Mouse (Mus musculus): ENCODE results near the gene Arl14. TPM values are rescaled to one million over a fixed set of nuclear protein-coding genes. Genes with fewer than 3 reads are reported as not detected.
"Not testable (repeated sequence)": the region's sequence is repeated elsewhere in the genome, so short reads cannot be mapped to it uniquely, and the experiment has no call there.

Arl14 gene
- polyA plus RNA-seq, 1 experiment from 2014 or later: not detected

DNA sequence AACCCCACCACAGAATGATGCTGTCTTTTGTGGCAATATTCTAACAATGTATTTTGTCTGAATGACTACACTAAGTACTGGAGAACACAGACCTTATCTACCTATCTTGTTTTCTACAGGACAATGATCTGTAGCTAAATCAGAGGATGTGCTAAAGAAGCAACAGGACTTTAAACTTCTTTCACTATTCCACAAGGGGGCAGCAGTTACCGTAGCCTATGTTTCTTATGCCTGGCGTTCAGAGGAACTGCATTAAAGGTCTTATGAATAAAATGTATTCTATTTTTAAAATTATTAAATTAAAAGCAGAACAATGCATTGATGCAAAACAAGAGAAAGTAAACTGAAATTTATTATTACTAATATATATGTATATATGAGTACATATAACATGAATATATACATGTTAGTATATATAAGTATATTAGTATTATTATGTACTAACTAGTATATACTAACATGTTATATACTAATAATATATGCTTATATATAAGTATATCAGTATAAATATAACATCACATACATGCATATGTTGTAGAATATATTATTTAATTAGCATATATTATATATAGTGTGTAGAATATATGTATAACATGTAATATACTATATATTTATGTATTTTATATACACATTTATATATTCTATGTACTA is 35.0 kb downstream of the Arl14 start:
- Histone ChIP-seq H3K9me3 (no peaks in the 10 kb centered on the region), H3K27ac (no peak overlapping the region), H3K27me3 (ENCODE audit: insufficient read depth, poor library complexity, severe bottlenecking) (no peaks in the 10 kb centered on the region), H3K4me1 (no peaks in the 10 kb centered on the region), H3K36me3 (no peaks in the 10 kb centered on the region), H3K4me3 (no peak overlapping the region)
- DNase-seq (ENCODE audit: low spot score): no peak
- WGBS: 10% methylated on average over 2 of the region's 2 CpGs

DNA sequence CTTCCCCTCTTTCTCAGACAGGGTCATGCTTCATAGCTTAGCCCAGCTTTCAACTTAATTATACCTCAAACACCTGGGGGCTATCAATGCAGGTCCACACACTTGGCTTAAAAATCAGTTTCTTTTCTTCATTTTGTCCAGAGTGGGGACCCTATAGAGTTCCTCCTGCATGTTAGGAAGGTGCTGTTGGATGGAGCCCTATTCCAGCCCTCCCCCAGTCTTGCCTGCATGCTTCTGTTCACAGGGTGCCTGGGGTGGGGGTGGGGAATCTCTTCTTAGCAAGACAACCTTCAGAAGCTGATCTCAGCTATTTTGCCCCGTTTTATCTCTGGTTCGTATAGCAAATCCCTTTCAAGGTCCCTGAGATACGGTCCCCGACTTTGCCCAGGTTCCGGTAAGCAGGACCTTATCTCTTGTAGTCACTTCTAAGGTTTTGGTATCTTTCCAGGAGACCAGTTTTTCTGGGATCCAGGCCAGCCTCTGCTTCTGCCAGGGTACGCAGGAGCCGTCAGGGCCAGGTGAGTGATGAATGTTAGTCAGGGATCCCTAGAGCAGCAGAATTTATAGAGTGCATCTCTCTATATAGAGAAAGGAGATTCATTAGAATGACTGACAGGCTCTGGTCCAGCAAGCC is 40.9 kb downstream of the Arl14 start:
- no peak overlapping the region for H3K4me3 ChIP-seq
- WGBS: 63% methylated on average over 7 of the region's 7 CpGs
- H3K4me1 ChIP-seq: no peaks in the 10 kb centered on the region
- H3K27me3 ChIP-seq (ENCODE audit: insufficient read depth, poor library complexity, severe bottlenecking): no peaks in the 10 kb centered on the region
- no peak overlapping the region for H3K27ac ChIP-seq
- H3K36me3 ChIP-seq: no peaks in the 10 kb centered on the region
- no peak for DNase-seq (ENCODE audit: low spot score)
- no peaks in the 10 kb centered on the region for H3K9me3 ChIP-seq

DNA sequence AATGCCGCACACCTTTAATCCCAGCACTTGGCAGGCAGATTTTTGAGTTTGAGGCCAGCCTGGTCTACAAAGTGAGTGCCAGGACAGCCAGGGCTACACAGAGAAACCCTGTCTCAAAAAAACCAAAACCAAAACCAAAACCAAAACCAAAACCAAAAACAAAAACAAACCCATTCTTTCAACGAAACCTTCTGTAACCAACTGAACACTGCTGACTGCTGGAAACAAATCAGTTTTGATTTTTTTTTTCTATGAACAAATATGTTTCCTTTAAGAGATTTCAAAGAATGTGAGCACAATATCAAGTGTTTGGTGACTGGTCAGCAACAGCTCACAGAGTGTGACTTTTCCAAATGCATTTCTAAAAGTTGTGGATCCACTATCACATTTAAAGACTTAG is 42.1 kb downstream of the Arl14 start:
- not testable (repeated sequence) for DNase-seq (ENCODE audit: low spot score); H3K9me3 ChIP-seq; H3K27me3 ChIP-seq (ENCODE audit: insufficient read depth, poor library complexity, severe bottlenecking); H3K4me3 ChIP-seq; H3K27ac ChIP-seq; H3K36me3 ChIP-seq; H3K4me1 ChIP-seq
- 87% methylated on average over 2 of the region's 2 CpGs for WGBS

DNA sequence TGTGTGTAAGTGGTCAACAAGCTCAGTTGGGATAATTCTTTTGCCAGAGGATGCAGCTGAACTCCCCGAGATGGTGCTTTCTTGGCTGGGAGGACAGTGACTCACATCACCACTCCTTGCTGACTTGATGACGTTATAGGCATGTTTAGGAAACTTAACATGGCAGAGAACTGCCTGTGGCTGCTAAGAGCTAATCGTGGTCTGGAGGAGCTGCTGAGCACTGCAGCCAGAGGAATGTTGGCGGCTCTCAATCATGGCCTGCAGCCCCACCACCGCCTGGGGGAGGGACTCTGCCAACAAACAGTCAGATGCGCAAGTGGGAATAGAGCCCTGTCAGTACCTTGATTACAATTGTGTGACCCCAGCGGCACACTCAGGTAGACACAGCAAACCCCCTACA is 49.6 kb downstream of the Arl14 start:
- Histone ChIP-seq H3K4me3 (no peak overlapping the region), H3K36me3 (no peaks in the 10 kb centered on the region), H3K9me3 (no peaks in the 10 kb centered on the region), H3K4me1 (peaks cover 4% of the 10 kb centered on the region), H3K27ac (no peak overlapping the region), H3K27me3 (ENCODE audit: insufficient read depth, poor library complexity, severe bottlenecking) (no peaks in the 10 kb centered on the region)
- 42% methylated on average over 7 of the region's 7 CpGs for WGBS
- DNase-seq (ENCODE audit: low spot score): no peak

Other genes starting within 250 kb of the Arl14 start
- 8.1 and 9.6 TPM in 2 replicates for gene Ift80, start 217.8 kb upstream of the Arl14 start, polyA plus RNA-seq (2016; fragmentation: Nextera tagmentation; extraction: Ambion mirVana)
- gene Smc4, start 217.7 kb upstream of the Arl14 start, polyA plus RNA-seq (2016; fragmentation: Nextera tagmentation; extraction: Ambion mirVana): 156 and 161 TPM in 2 replicates
- gene Trim59, start 177.7 kb upstream of the Arl14 start, polyA plus RNA-seq (2016; fragmentation: Nextera tagmentation; extraction: Ambion mirVana): 105 and 122 TPM in 2 replicates
- gene Kpna4, start 95.3 kb upstream of the Arl14 start, polyA plus RNA-seq (2016; fragmentation: Nextera tagmentation; extraction: Ambion mirVana): 26.3 and 34.8 TPM in 2 replicates
- gene Ppm1l, start 94.4 kb downstream of the Arl14 start, polyA plus RNA-seq (2016; fragmentation: Nextera tagmentation; extraction: Ambion mirVana): 5.8 and 7.1 TPM in 2 replicates

Measured in heart, embryonic 10.5 days (tissue).